Mouse (Mus musculus): ENCODE measurements around the gene Olfr1044. TPM values are rescaled to one million over a fixed set of nuclear protein-coding genes. Genes with fewer than 3 reads are reported as not detected.

The Olfr1044 gene
- polyA plus RNA-seq (2015; fragmentation: Illumina TruSeq; extraction: RNeasy Lipid Tissue Mini Kit (QIAGEN cat#74804); ENCODE audit: insufficient read depth, low read depth, low replicate concordance), result not detected

GRCm38 (mm10) chr2:86177720-86178119 is at the start of gene Olfr1044:
Gene Olfr1044, minus strand, starts transcription at chr2:86177820.

GRCm38 (mm10) chr2:86219214-86219613 is 41.6 kb upstream of the Olfr1044 start, which contains the start of gene Olfr1046:
Gene Olfr1046, minus strand, starts transcription at chr2:86219314.

GRCm38 (mm10) chr2:86202909-86203308 is 25.3 kb upstream of the Olfr1044 start, which contains the start of gene Olfr1045:
Gene Olfr1045, minus strand, starts transcription at chr2:86203009.

GRCm38 (mm10) chr2:86185583-86185982 is 8.0 kb upstream of the Olfr1044 start, which contains the start of gene Olfr52:
Gene Olfr52, minus strand, starts transcription at chr2:86185683.

GRCm38 (mm10) chr2:86167422-86167821 is 10.2 kb downstream of the Olfr1044 start, which contains the start of gene Olfr1043:
Gene Olfr1043, minus strand, starts transcription at chr2:86167522.

GRCm38 (mm10) chr2:86161738-86162137 is 15.9 kb downstream of the Olfr1044 start, which contains the start of gene Olfr1042:
Gene Olfr1042, minus strand, starts transcription at chr2:86161838.

GRCm38 (mm10) chr2:86146632-86147031 is 31.0 kb downstream of the Olfr1044 start, which contains the start of gene Olfr1040:
Gene Olfr1040, minus strand, starts transcription at chr2:86146732.

GRCm38 (mm10) chr2:86135828-86136227 is 41.8 kb downstream of the Olfr1044 start, which contains the start of gene Olfr1039:
Gene Olfr1039, minus strand, starts transcription at chr2:86135928.

Other genes with a start within 250 kb of the Olfr1044 start
- gene Olfr1028, start 227.4 kb downstream of the Olfr1044 start, polyA plus RNA-seq (2015; fragmentation: Illumina TruSeq; extraction: RNeasy Lipid Tissue Mini Kit (QIAGEN cat#74804); ENCODE audit: insufficient read depth, low read depth, low replicate concordance), result not detected
- not detected for gene Olfr1029, start 203.9 kb downstream of the Olfr1044 start, polyA plus RNA-seq (2015; fragmentation: Illumina TruSeq; extraction: RNeasy Lipid Tissue Mini Kit (QIAGEN cat#74804); ENCODE audit: insufficient read depth, low read depth, low replicate concordance)
- not detected for gene Olfr1030, start 198.5 kb downstream of the Olfr1044 start, polyA plus RNA-seq (2015; fragmentation: Illumina TruSeq; extraction: RNeasy Lipid Tissue Mini Kit (QIAGEN cat#74804); ENCODE audit: insufficient read depth, low read depth, low replicate concordance)
- gene Olfr1031, start 187.5 kb downstream of the Olfr1044 start, polyA plus RNA-seq (2015; fragmentation: Illumina TruSeq; extraction: RNeasy Lipid Tissue Mini Kit (QIAGEN cat#74804); ENCODE audit: insufficient read depth, low read depth, low replicate concordance), result not detected
- not detected for gene Olfr1032, start 172.3 kb downstream of the Olfr1044 start, polyA plus RNA-seq (2015; fragmentation: Illumina TruSeq; extraction: RNeasy Lipid Tissue Mini Kit (QIAGEN cat#74804); ENCODE audit: insufficient read depth, low read depth, low replicate concordance)
- 0.72 TPM for gene Olfr1033, start 157.2 kb downstream of the Olfr1044 start, polyA plus RNA-seq (2015; fragmentation: Illumina TruSeq; extraction: RNeasy Lipid Tissue Mini Kit (QIAGEN cat#74804); ENCODE audit: insufficient read depth, low read depth, low replicate concordance)
- gene Olfr1034, start 132.0 kb downstream of the Olfr1044 start, polyA plus RNA-seq (2015; fragmentation: Illumina TruSeq; extraction: RNeasy Lipid Tissue Mini Kit (QIAGEN cat#74804); ENCODE audit: insufficient read depth, low read depth, low replicate concordance), result 0.17 TPM
- gene Olfr1036, start 103.8 kb downstream of the Olfr1044 start, polyA plus RNA-seq (2015; fragmentation: Illumina TruSeq; extraction: RNeasy Lipid Tissue Mini Kit (QIAGEN cat#74804); ENCODE audit: insufficient read depth, low read depth, low replicate concordance), result not detected
- not detected for gene Olfr1037, start 90.4 kb downstream of the Olfr1044 start, polyA plus RNA-seq (2015; fragmentation: Illumina TruSeq; extraction: RNeasy Lipid Tissue Mini Kit (QIAGEN cat#74804); ENCODE audit: insufficient read depth, low read depth, low replicate concordance)
- not detected for gene Olfr1039, start 41.9 kb downstream of the Olfr1044 start, polyA plus RNA-seq (2015; fragmentation: Illumina TruSeq; extraction: RNeasy Lipid Tissue Mini Kit (QIAGEN cat#74804); ENCODE audit: insufficient read depth, low read depth, low replicate concordance)
- gene Olfr1040, start 31.1 kb downstream of the Olfr1044 start, polyA plus RNA-seq (2015; fragmentation: Illumina TruSeq; extraction: RNeasy Lipid Tissue Mini Kit (QIAGEN cat#74804); ENCODE audit: insufficient read depth, low read depth, low replicate concordance), result not detected
- gene Olfr1042, start 16.0 kb downstream of the Olfr1044 start, polyA plus RNA-seq (2015; fragmentation: Illumina TruSeq; extraction: RNeasy Lipid Tissue Mini Kit (QIAGEN cat#74804); ENCODE audit: insufficient read depth, low read depth, low replicate concordance), result not detected
- gene Olfr1043, start 10.3 kb downstream of the Olfr1044 start, polyA plus RNA-seq (2015; fragmentation: Illumina TruSeq; extraction: RNeasy Lipid Tissue Mini Kit (QIAGEN cat#74804); ENCODE audit: insufficient read depth, low read depth, low replicate concordance), result not detected
- gene Olfr52, start 7.9 kb upstream of the Olfr1044 start, polyA plus RNA-seq (2015; fragmentation: Illumina TruSeq; extraction: RNeasy Lipid Tissue Mini Kit (QIAGEN cat#74804); ENCODE audit: insufficient read depth, low read depth, low replicate concordance), result not detected
- gene Olfr1045, start 25.2 kb upstream of the Olfr1044 start, polyA plus RNA-seq (2015; fragmentation: Illumina TruSeq; extraction: RNeasy Lipid Tissue Mini Kit (QIAGEN cat#74804); ENCODE audit: insufficient read depth, low read depth, low replicate concordance), result not detected
- gene Olfr1046, start 41.5 kb upstream of the Olfr1044 start, polyA plus RNA-seq (2015; fragmentation: Illumina TruSeq; extraction: RNeasy Lipid Tissue Mini Kit (QIAGEN cat#74804); ENCODE audit: insufficient read depth, low read depth, low replicate concordance), result not detected
- gene Olfr1047, start 53.6 kb upstream of the Olfr1044 start, polyA plus RNA-seq (2015; fragmentation: Illumina TruSeq; extraction: RNeasy Lipid Tissue Mini Kit (QIAGEN cat#74804); ENCODE audit: insufficient read depth, low read depth, low replicate concordance), result not detected
- not detected for gene Olfr1048, start 62.5 kb upstream of the Olfr1044 start, polyA plus RNA-seq (2015; fragmentation: Illumina TruSeq; extraction: RNeasy Lipid Tissue Mini Kit (QIAGEN cat#74804); ENCODE audit: insufficient read depth, low read depth, low replicate concordance)
- gene Olfr1049, start 80.5 kb upstream of the Olfr1044 start, polyA plus RNA-seq (2015; fragmentation: Illumina TruSeq; extraction: RNeasy Lipid Tissue Mini Kit (QIAGEN cat#74804); ENCODE audit: insufficient read depth, low read depth, low replicate concordance), result not detected
- gene Olfr1051, start 101.3 kb upstream of the Olfr1044 start, polyA plus RNA-seq (2015; fragmentation: Illumina TruSeq; extraction: RNeasy Lipid Tissue Mini Kit (QIAGEN cat#74804); ENCODE audit: insufficient read depth, low read depth, low replicate concordance), result not detected
- gene Olfr1052, start 114.6 kb upstream of the Olfr1044 start, polyA plus RNA-seq (2015; fragmentation: Illumina TruSeq; extraction: RNeasy Lipid Tissue Mini Kit (QIAGEN cat#74804); ENCODE audit: insufficient read depth, low read depth, low replicate concordance), result not detected
- not detected for gene Olfr1053, start 137.5 kb upstream of the Olfr1044 start, polyA plus RNA-seq (2015; fragmentation: Illumina TruSeq; extraction: RNeasy Lipid Tissue Mini Kit (QIAGEN cat#74804); ENCODE audit: insufficient read depth, low read depth, low replicate concordance)
- not detected for gene Olfr1054, start 157.6 kb upstream of the Olfr1044 start, polyA plus RNA-seq (2015; fragmentation: Illumina TruSeq; extraction: RNeasy Lipid Tissue Mini Kit (QIAGEN cat#74804); ENCODE audit: insufficient read depth, low read depth, low replicate concordance)
- gene Olfr1055, start 172.5 kb upstream of the Olfr1044 start, polyA plus RNA-seq (2015; fragmentation: Illumina TruSeq; extraction: RNeasy Lipid Tissue Mini Kit (QIAGEN cat#74804); ENCODE audit: insufficient read depth, low read depth, low replicate concordance), result not detected
- not detected for gene Olfr1056, start 184.6 kb upstream of the Olfr1044 start, polyA plus RNA-seq (2015; fragmentation: Illumina TruSeq; extraction: RNeasy Lipid Tissue Mini Kit (QIAGEN cat#74804); ENCODE audit: insufficient read depth, low read depth, low replicate concordance)
- not detected for gene Olfr1057, start 200.6 kb upstream of the Olfr1044 start, polyA plus RNA-seq (2015; fragmentation: Illumina TruSeq; extraction: RNeasy Lipid Tissue Mini Kit (QIAGEN cat#74804); ENCODE audit: insufficient read depth, low read depth, low replicate concordance)
- not detected for gene Olfr1058, start 210.7 kb upstream of the Olfr1044 start, polyA plus RNA-seq (2015; fragmentation: Illumina TruSeq; extraction: RNeasy Lipid Tissue Mini Kit (QIAGEN cat#74804); ENCODE audit: insufficient read depth, low read depth, low replicate concordance)
- gene Olfr1061, start 236.2 kb upstream of the Olfr1044 start, polyA plus RNA-seq (2015; fragmentation: Illumina TruSeq; extraction: RNeasy Lipid Tissue Mini Kit (QIAGEN cat#74804); ENCODE audit: insufficient read depth, low read depth, low replicate concordance), result not detected
- not detected for gene Olfr1062, start 248.9 kb upstream of the Olfr1044 start, polyA plus RNA-seq (2015; fragmentation: Illumina TruSeq; extraction: RNeasy Lipid Tissue Mini Kit (QIAGEN cat#74804); ENCODE audit: insufficient read depth, low read depth, low replicate concordance)

All from pancreas, adult 10 weeks (tissue).